Mouse (Mus musculus): ENCODE results near the gene Wdhd1. TPM values are rescaled to one million over a fixed set of nuclear protein-coding genes. Genes with fewer than 3 reads are reported as not detected.

Gene Wdhd1
- total and polyA plus RNA-seq, 3 experiments, result 37.1 to 81.0 (median 61.4) TPM

GRCm38 (mm10) chr14:47297785-47298407, 21.2 kb upstream of the Wdhd1 start, which contains the start of gene Mapk1ip1l:
Mapk1ip1l (plus strand) TSS chr14:47298266.
- dilution Hi-C loops (cut with MboI; ENCODE audit: extremely low pct_ligation_motif_present, extremely low pct_unique_long_range_greater_than_20kb, low sequenced_read_pairs), result no loop called here
- DNase-seq (ENCODE audit: extremely low read depth), result peak; percentile 81
- Histone ChIP-seq H3K4me2 (ENCODE audit: insufficient read depth, low read depth, poor library complexity, severe bottlenecking) (peak within 1 kb of the TSS; percentile 98), H3K79me2 (replicated peaks; ENCODE audit: control insufficient read depth, extremely low read depth, insufficient read depth, poor library complexity, severe bottlenecking) (peaks cover 47% of the 10 kb centered on the region), H3K27ac (ENCODE audit: insufficient read depth, low read depth) (peak within 1 kb of the TSS; percentile 72), H3K4me1 (ENCODE audit: control insufficient read depth in 1 of 2, insufficient read depth in 2 of 2) (peaks cover 0 to 65% of the 10 kb centered on the region in 2 experiments; a peak in 2 of 4 replicates), H3K4me3 (replicated peaks in 1 of 3; ENCODE audit: low read depth in 2 of 3, low read length in 2 of 3, poor library complexity in 1 of 3) (peak within 1 kb of the TSS; percentile 65 to 97 (median 83)), H3K9ac (ENCODE audit: insufficient read depth, low read depth) (peak within 1 kb of the TSS; percentile 94), H3K36me3 (replicated peaks in 1 of 2; ENCODE audit: control insufficient read depth in 1 of 2, insufficient read depth in 1 of 2, low read length in 1 of 2) (peaks cover 8 to 26% of the 10 kb centered on the region in 2 experiments), H3K9me3 (replicated peaks; ENCODE audit: low read length) (no peaks in the 10 kb centered on the region), H3K27me3 (replicated peaks) (no peaks in the 10 kb centered on the region)
- in situ Hi-C loops (cut with MboI; ENCODE audit: low pct_ligation_motif_present, low pct_unique_long_range_greater_than_20kb, low sequenced_read_pairs), result no loop called here
- TF ChIP-seq MYC (IDR thresholded peaks at IDR 0.05; ENCODE audit: low read depth, low read length) (peak; percentile 91), EP300 (IDR thresholded peaks at IDR 0.05; ENCODE audit: low read length) (no peak), SMC3 (IDR thresholded peaks at IDR 0.05; ENCODE audit: low read depth, low read length) (no peak; the same call in 1 of the 2 replicates), E2F4 (IDR thresholded peaks at IDR 0.05; ENCODE audit: insufficient replicate concordance, low read depth, low read length) (no peak), NELFE (IDR thresholded peaks at IDR 0.05; ENCODE audit: low read depth, low read length) (peak; percentile 91), HCFC1 (IDR thresholded peaks at IDR 0.05; ENCODE audit: low read depth, low read length) (peak; percentile 88), ZKSCAN1 (IDR thresholded peaks at IDR 0.05; ENCODE audit: borderline replicate concordance, low read depth, low read length) (no peak), RAD21 (IDR thresholded peaks at IDR 0.05; ENCODE audit: low read depth, low read length) (no peak), CHD2 (IDR thresholded peaks at IDR 0.05; ENCODE audit: low read length) (no peak), SIN3A (IDR thresholded peaks at IDR 0.05; ENCODE audit: low read length) (peak; percentile 70; the same call in 1 of the 2 replicates), ETS1 (conservative IDR thresholded peaks at IDR 0.05; ENCODE audit: low read depth, low read length) (no peak), PAX5 (IDR thresholded peaks at IDR 0.05; ENCODE audit: low read length) (no peak), JUN (IDR thresholded peaks at IDR 0.05; ENCODE audit: insufficient read depth, low read depth, low read length) (no peak), MXI1 (IDR thresholded peaks at IDR 0.05; ENCODE audit: low read depth, low read length) (peak; percentile 81), JUND (conservative IDR thresholded peaks at IDR 0.05; ENCODE audit: low read depth, low read length) (no peak), USF2 (conservative IDR thresholded peaks at IDR 0.05; ENCODE audit: low read depth, low read length) (no peak), ZMIZ1 (IDR thresholded peaks at IDR 0.05; ENCODE audit: low read depth, low read length) (peak; percentile 92), CTCF (conservative IDR thresholded peaks at IDR 0.05 in 1 of 2, IDR thresholded peaks at IDR 0.05 in 1 of 2; ENCODE audit: low read depth in 2 of 2, low read length in 2 of 2) (peak; percentile 20 to 80; a peak in 2 of 4 replicates), MEF2A (IDR thresholded peaks at IDR 0.05; ENCODE audit: borderline replicate concordance, low read depth, low read length) (peak; percentile 57; the same call in 1 of the 2 replicates), BHLHE40 (IDR thresholded peaks at IDR 0.05; ENCODE audit: low read depth, low read length) (no peak), RCOR1 (conservative IDR thresholded peaks at IDR 0.05; ENCODE audit: low read depth, low read length) (no peak), ZC3H11A (IDR thresholded peaks at IDR 0.05; ENCODE audit: low read depth, low read length) (no peak), GABPA (IDR thresholded peaks at IDR 0.05; ENCODE audit: insufficient replicate concordance, low read depth, low read length) (no peak; the same call in 1 of the 2 replicates), IRF4 (IDR thresholded peaks at IDR 0.05; ENCODE audit: low read depth, low read length) (peak; percentile 67), MAFK (IDR thresholded peaks at IDR 0.05; ENCODE audit: insufficient replicate concordance, low read length) (no peak), UBTF (IDR thresholded peaks at IDR 0.05; ENCODE audit: low read depth, low read length) (no peak), CHD1 (IDR thresholded peaks at IDR 0.05; ENCODE audit: low read depth, low read length) (no peak), POLR2AphosphoS2 (IDR thresholded peaks at IDR 0.05; ENCODE audit: low read depth, low read length) (0 out of 2 replicates have a peak, but pooled peaks have one; percentile 82), KAT2A (IDR thresholded peaks at IDR 0.05; ENCODE audit: insufficient replicate concordance, low read length) (peak; percentile 80; the same call in 1 of the 2 replicates), ELF1 (IDR thresholded peaks at IDR 0.05; ENCODE audit: low read depth, low read length) (peak; percentile 88), MAX (IDR thresholded peaks at IDR 0.05; ENCODE audit: low read length) (peak; percentile 90), MAZ (IDR thresholded peaks at IDR 0.05; ENCODE audit: low read depth, low read length) (peak; percentile 63; the same call in 1 of the 2 replicates), TBP (conservative IDR thresholded peaks at IDR 0.05; ENCODE audit: low read depth, low read length) (no peak), NRF1 (IDR thresholded peaks at IDR 0.05; ENCODE audit: low read depth, low read length) (peak; percentile 41; the same call in 1 of the 2 replicates), USF1 (IDR thresholded peaks at IDR 0.05; ENCODE audit: low read depth, low read length) (no peak), TCF12 (IDR thresholded peaks at IDR 0.05; ENCODE audit: low read depth, low read length) (peak; percentile 91), ZNF384 (IDR thresholded peaks at IDR 0.05; ENCODE audit: low read depth, low read length) (no peak), POLR2A (IDR thresholded peaks at IDR 0.05; ENCODE audit: low read depth, low read length) (peak; percentile 84)

Measured in CH12.LX (cell line).